Mouse (Mus musculus) heart, adult 18-20 months (tissue): ENCODE measurements around the gene Cttnbp2. TPM values are rescaled to one million over a fixed set of nuclear protein-coding genes. Genes with fewer than 3 reads are reported as not detected.

Experiments used
- microRNA-seq, 2 experiments: library from miRNA; unstranded; fragments of <30 nt; microRNA quantifications; one replicate each; pipeline ENCODE4 v1.2.0; 2022
- total RNA-seq, 2 experiments: library from RNA; stranded (reverse); gene quantifications; 2 replicates each; pipeline ENCODE4 v1.2.3; 2021

The Cttnbp2 gene
- total RNA-seq, 2 experiments from 2014 or later = 1.5 to 2.0 TPM

Small RNA genes within 50 kb of the gene (microRNA-seq; reads per million reads assigned to microRNA genes)
- gene Gm26233 = 0 reads per million in 2 experiments
